Mouse (Mus musculus) spleen, adult 2 months (tissue): Measurements from ENCODE around the gene Zfr2. TPM values are rescaled to one million over a fixed set of nuclear protein-coding genes. Genes with fewer than 3 reads are reported as not detected.

Source experiments
- DNase-seq, 2 experiments: peaks; one replicate each; pipeline versions ENCODE4 v3.0.0 to v3.0.0-alpha.2; 2012 to 2021; ENCODE audit warnings: low spot score in 2 of 2, low read depth in 1 of 2
- H3K27ac ChIP-seq: fragments of 200-500 bp; 2 replicates; pipeline ENCODE4 v1.5.1; 2012; ENCODE audit warnings: low read length, inconsistent platforms; ENCODE audit not compliant: insufficient read depth
- H3K27me3 ChIP-seq: fragments of 200-500 bp; 2 replicates; pipeline ENCODE4 v1.6.1; 2012; ENCODE audit warnings: mild to moderate bottlenecking, moderate library complexity, low read length, inconsistent platforms; ENCODE audit not compliant: control insufficient read depth, insufficient read depth
- H3K36me3 ChIP-seq: fragments of 200-500 bp; 2 replicates; pipeline ENCODE4 v1.6.1; 2012; ENCODE audit warnings: mild to moderate bottlenecking, low read length, inconsistent platforms; ENCODE audit not compliant: control insufficient read depth, insufficient read depth
- H3K4me1 ChIP-seq: fragments of 200-500 bp; 2 replicates; pipeline ENCODE4 v1.6.1; 2011; ENCODE audit warnings: inconsistent platforms; ENCODE audit not compliant: control insufficient read depth, insufficient read depth, insufficient read length
- H3K4me3 ChIP-seq: fragments of 200-500 bp; 2 replicates; pipeline ENCODE4 v1.5.1; 2011; ENCODE audit warnings: mild to moderate bottlenecking, inconsistent platforms; ENCODE audit not compliant: insufficient read depth, insufficient read length; ENCODE audit errors: extremely low read depth
- CTCF ChIP-seq: fragments of 200-500 bp; IDR thresholded peaks from 2 replicates; pipeline ENCODE4 v1.5.1; 2011; ENCODE audit warnings: mild to moderate bottlenecking, inconsistent platforms; ENCODE audit not compliant: insufficient read depth, insufficient read length, insufficient replicate concordance; ENCODE audit errors: extremely low read depth
- POLR2A ChIP-seq: fragments of 200-500 bp; IDR thresholded peaks from 2 replicates; pipeline ENCODE4 v1.6.1; 2011; ENCODE audit warnings: low read depth, low read length, inconsistent platforms
- WGBS: fragments of 180-500 bp; shearing (Covaris S2); methylation state at CpG from one replicate; pipeline ENCODE4 v1.1.7; 2018; 5-methylcytosine and 5-hydroxymethylcytosine counted together
- polyA plus RNA-seq: library from polyadenylated mRNA; depleted of rRNA; stranded (reverse); fragments of >200 nt; gene quantifications from 2 replicates; pipeline ENCODE4 v1.2.3, GENCODE M21; 2012

Gene Zfr2
- polyA plus RNA-seq, 1 experiment: 5.5 TPM

DNA sequence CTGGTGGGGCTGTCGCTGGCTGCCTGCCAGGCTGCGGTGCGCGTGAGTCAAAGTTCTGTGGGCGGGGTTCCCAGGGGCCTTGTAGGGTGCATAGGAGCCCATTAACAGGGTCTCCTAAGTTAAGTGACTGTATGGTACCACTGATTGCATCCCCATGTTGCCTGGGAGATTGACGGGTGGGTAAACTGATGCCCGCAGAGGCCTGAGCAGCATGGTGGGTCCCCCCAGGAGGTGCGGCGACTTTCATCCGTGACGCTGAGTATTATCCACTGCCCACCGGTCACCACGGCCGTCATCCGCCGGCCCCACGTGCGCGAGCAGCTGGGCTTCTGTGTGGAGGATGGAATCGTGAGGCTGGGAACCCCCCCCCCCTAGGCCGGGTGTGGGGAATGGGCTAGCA lies 39.4 kb downstream of the Zfr2 start:
- 95% methylated on average over 21 of the region's 21 CpGs for WGBS
- Histone ChIP-seq H3K4me1 (peaks cover 9% of the 10 kb centered on the region; the same call in 1 of the 2 replicates), H3K4me3 (no peak overlapping the region), H3K27ac (no peak overlapping the region), H3K36me3 (peaks cover 27% of the 10 kb centered on the region), H3K27me3 (no peaks in the 10 kb centered on the region)
- TF ChIP-seq CTCF: no peak
- DNase-seq: no peak

- no peaks in the 10 kb centered on the region for H3K27me3 ChIP-seq
- no peak overlapping the region for H3K4me3 ChIP-seq
- no peak overlapping the region for H3K27ac ChIP-seq
- DNase-seq: no peak
- H3K4me1 ChIP-seq: peaks cover 2% of the 10 kb centered on the region; the same call in 1 of the 2 replicates
- WGBS: 95% methylated on average over 19 of the region's 19 CpGs
- H3K36me3 ChIP-seq: peaks cover 27% of the 10 kb centered on the region
- no peak for TF ChIP-seq POLR2A
- TF ChIP-seq CTCF: no peak
These were observed 40.9 kb downstream of the Zfr2 start for GRCm38 (mm10) chr10:81273842-81274241.

DNA sequence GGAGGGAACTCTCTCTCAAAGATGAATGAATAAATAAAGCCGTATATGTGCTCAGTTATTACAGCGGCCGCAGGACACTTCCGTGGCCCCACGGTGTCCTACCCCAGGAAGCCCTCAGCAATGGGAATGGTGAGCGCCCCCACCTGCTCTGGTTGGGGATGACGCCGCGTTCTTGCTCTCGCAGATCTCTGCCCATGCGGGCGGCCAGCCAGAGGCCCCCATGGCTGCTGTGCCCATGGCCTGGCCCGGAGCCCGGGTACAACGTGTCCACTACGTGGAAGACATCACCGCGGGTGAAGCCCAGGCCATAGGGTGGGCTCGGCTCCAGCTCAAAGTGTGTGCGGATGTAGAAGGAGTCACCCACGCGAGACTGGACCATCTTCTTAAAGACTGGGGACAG lies 44.7 kb downstream of the Zfr2 start:
- Histone ChIP-seq H3K27ac (no peak overlapping the region), H3K36me3 (peaks cover 14% of the 10 kb centered on the region), H3K4me1 (no peaks in the 10 kb centered on the region), H3K27me3 (no peaks in the 10 kb centered on the region), H3K4me3 (no peak overlapping the region)
- TF ChIP-seq CTCF (no peak), POLR2A (no peak)
- WGBS: 94% methylated on average over 22 of the region's 22 CpGs
- DNase-seq: no peak

GRCm38 (mm10) chr10:81279496-81279895 lies 46.5 kb downstream of the Zfr2 start:
- no peaks in the 10 kb centered on the region for H3K27me3 ChIP-seq
- TF ChIP-seq POLR2A (no peak), CTCF (no peak)
- peaks cover 2% of the 10 kb centered on the region for H3K36me3 ChIP-seq
- H3K27ac ChIP-seq: no peak overlapping the region
- no peaks in the 10 kb centered on the region for H3K4me1 ChIP-seq
- DNase-seq: no peak
- no peak overlapping the region for H3K4me3 ChIP-seq
- 77% methylated on average over 10 of the region's 10 CpGs for WGBS

GRCm38 (mm10) chr10:81284189-81284588 lies 51.2 kb downstream of the Zfr2 start:
- WGBS: 92% methylated on average over 6 of the region's 6 CpGs

DNA sequence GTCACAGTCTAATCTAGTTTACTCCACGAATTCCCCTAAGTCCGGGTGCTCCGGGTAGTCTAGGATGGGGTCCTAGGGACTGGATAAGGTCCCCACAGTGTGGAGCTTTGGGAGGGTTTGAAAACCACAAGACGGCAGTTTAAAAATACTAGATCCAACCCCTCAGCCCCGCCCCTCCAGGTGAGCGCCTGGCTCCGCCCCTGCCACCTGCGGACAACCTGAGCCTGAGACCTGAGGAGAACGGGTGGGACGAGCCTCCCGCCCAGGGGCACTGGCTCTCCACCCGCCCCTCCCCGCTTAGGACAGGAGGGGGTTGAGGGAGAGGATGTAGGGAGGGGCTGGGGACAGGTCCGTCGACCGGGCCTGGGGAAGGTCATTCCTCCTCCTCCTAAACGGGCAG lies 51.8 kb downstream of the Zfr2 start:
- H3K27ac ChIP-seq: no peak overlapping the region
- whole genome bisulfite sequencing: 61% methylated on average over 17 of the region's 17 CpGs
- H3K4me1 ChIP-seq: peaks cover 2% of the 10 kb centered on the region; the same call in 1 of the 2 replicates
- TF ChIP-seq POLR2A (no peak), CTCF (no peak)
- DNase-seq: no peak
- no peak overlapping the region for H3K4me3 ChIP-seq
- no peaks in the 10 kb centered on the region for H3K27me3 ChIP-seq
- no peaks in the 10 kb centered on the region; the same call in 1 of the 2 replicates for H3K36me3 ChIP-seq

More at GRCm38 (mm10) chr10:81284189-81284588, 51.2 kb downstream of the Zfr2 start:
- Histone ChIP-seq H3K27me3 (no peaks in the 10 kb centered on the region), H3K4me1 (peaks cover 2% of the 10 kb centered on the region; the same call in 1 of the 2 replicates), H3K4me3 (no peak overlapping the region), H3K36me3 (peaks cover under 1% of the 10 kb centered on the region), H3K27ac (no peak overlapping the region)
- no peak for DNase-seq
- TF ChIP-seq POLR2A (no peak), CTCF (no peak)

- Histone ChIP-seq H3K27me3 (no peaks in the 10 kb centered on the region), H3K27ac (peak overlapping the region; percentile 53), H3K4me3 (peak overlapping the region; percentile 62), H3K36me3 (no peaks in the 10 kb centered on the region; the same call in 1 of the 2 replicates), H3K4me1 (peaks cover 6% of the 10 kb centered on the region; the same call in 1 of the 2 replicates)
- no peak for TF ChIP-seq POLR2A
- no peak for TF ChIP-seq CTCF
- peak; percentile 78 to 92 for DNase-seq
- 3% methylated on average over 54 of the region's 54 CpGs for WGBS
These were observed 52.9 kb downstream of the Zfr2 start for GRCm38 (mm10) chr10:81285694-81286450.
